8 mouse cellular contexts compared by ENCODE assay signal in genomic region chr8:84012499-84013165, GRCm38 (mm10). TPM values are rescaled to one million over a fixed set of nuclear protein-coding genes. Genes with fewer than 3 reads are reported as not detected.
DNase-seq lines count a peak whose midpoint lies in the region; ATAC-seq and TF ChIP-seq lines count a peak whose summit lies in the region.

No protein-coding gene starts in this region.

- H3K27me3 ChIP-seq in E14TG2a.4 (ENCODE audit: insufficient read depth, low read length) = peaks cover 43% of the 10 kb centered on the region
- peaks cover 53% of the 10 kb centered on the region for H3K27me3 ChIP-seq in hindbrain, embryonic 12.5 days
- H3K27me3 ChIP-seq in limb, embryonic 15.5 days = peaks cover 44% of the 10 kb centered on the region

- H3K4me3 ChIP-seq in E14TG2a.4 (replicated peaks; ENCODE audit: low read length) = peak overlapping the region; percentile 82
- H3K4me3 ChIP-seq in hindbrain, embryonic 12.5 days = peak overlapping the region; percentile 48
- H3K4me3 ChIP-seq in limb, embryonic 15.5 days = peak overlapping the region; percentile 53
- H3K4me3 ChIP-seq in olfactory bulb, adult 2 months (ENCODE audit: insufficient read depth, low read depth, low read length) = peak overlapping the region; percentile 18

- H3K4me1 ChIP-seq in E14TG2a.4 (replicated peaks; ENCODE audit: low read depth, low read length) = peaks cover 47% of the 10 kb centered on the region
- peaks cover 23% of the 10 kb centered on the region for H3K4me1 ChIP-seq in hindbrain, embryonic 12.5 days
- peaks cover 34% of the 10 kb centered on the region for H3K4me1 ChIP-seq in limb, embryonic 15.5 days
- H3K4me1 ChIP-seq in olfactory bulb, adult 2 months (ENCODE audit: control insufficient read depth, insufficient read depth, low read length) = peaks cover 24% of the 10 kb centered on the region

- H3K4me2 ChIP-seq in hindbrain, embryonic 12.5 days (replicated peaks) = peak overlapping the region; percentile 95
- H3K4me2 ChIP-seq in limb, embryonic 15.5 days = peak overlapping the region; percentile 99

- no peak for TF ChIP-seq POLR2A in olfactory bulb, adult 2 months (IDR thresholded peaks at IDR 0.05; ENCODE audit: insufficient read depth, low read depth, low read length)

- no peak overlapping the region for H3K27ac ChIP-seq in hindbrain, embryonic 12.5 days
- no peak overlapping the region for H3K27ac ChIP-seq in limb, embryonic 15.5 days
- no peak overlapping the region for H3K27ac ChIP-seq in olfactory bulb, adult 2 months (ENCODE audit: insufficient read depth, low read depth, low read length)

- peaks cover 4% of the 10 kb centered on the region for H3K9me3 ChIP-seq in E14TG2a.4 (ENCODE audit: low read length)
- H3K9me3 ChIP-seq in hindbrain, embryonic 12.5 days (replicated peaks) = no peaks in the 10 kb centered on the region
- no peaks in the 10 kb centered on the region for H3K9me3 ChIP-seq in limb, embryonic 15.5 days

- peak; percentile 11; the same call in 1 of the 2 replicates for ATAC-seq in common myeloid progenitor, adult 5-6 weeks (replicated peaks; ENCODE audit: low read depth, poor library complexity, severe bottlenecking)
- no peak for ATAC-seq in hindbrain, embryonic 12.5 days (ENCODE audit: low FRiP score)
- no peak for ATAC-seq in limb, embryonic 15.5 days (ENCODE audit: insufficient number of reproducible peaks, low FRiP score, low TSS enrichment, low read depth)

- no peaks in the 10 kb centered on the region for H3K36me3 ChIP-seq in E14TG2a.4 (ENCODE audit: insufficient read depth, low read length)
- no peaks in the 10 kb centered on the region for H3K36me3 ChIP-seq in hindbrain, embryonic 12.5 days
- H3K36me3 ChIP-seq in limb, embryonic 15.5 days = no peaks in the 10 kb centered on the region

- DNase-seq in layer of hippocampus, postnatal 10 days (ENCODE audit: low spot score in 2 of 2) = no peak
- DNase-seq in layer of hippocampus, postnatal 14 days (ENCODE audit: low spot score in 2 of 2) = no peak
- DNase-seq in gastrocnemius, postnatal 4 days (ENCODE audit: low spot score in 2 of 2) = no peak

- TF ChIP-seq CTCF in E14TG2a.4 (conservative IDR thresholded peaks at IDR 0.05; ENCODE audit: low read length) = no peak
- no peak for TF ChIP-seq CTCF in olfactory bulb, adult 2 months (IDR thresholded peaks at IDR 0.05; ENCODE audit: insufficient read depth, low read depth, low read length)

- no peak overlapping the region; the same call in 1 of the 2 replicates for H3K9ac ChIP-seq in hindbrain, embryonic 12.5 days
- H3K9ac ChIP-seq in limb, embryonic 15.5 days = peak overlapping the region; percentile 17; the same call in 1 of the 2 replicates

- 8% methylated on average over 35 of the region's 35 CpGs for WGBS in hindbrain, embryonic 12.5 days
- 10% methylated on average over 35 of the region's 35 CpGs for WGBS in limb, embryonic 15.5 days
- 26% methylated on average over 35 of the region's 35 CpGs for WGBS in olfactory bulb, adult 2 months

RNA-seq across cellular contexts. Expression of gene 2210011C24Rik, which starts 0.7 kb away (rescaled TPM):
- not detected in 2 replicates for total RNA-seq in common myeloid progenitor, adult 5-6 weeks (2017)
- not detected in 2 replicates for polyA plus RNA-seq in hindbrain, embryonic 12.5 days (2016; fragmentation: Nextera tagmentation; extraction: Ambion mirVana)
- 0.27 and 0.71 TPM in 2 replicates for polyA plus RNA-seq in limb, embryonic 15.5 days (2015; fragmentation: Nextera tagmentation; extraction: Ambion mirVana)
- not detected in 2 replicates for polyA plus RNA-seq in olfactory bulb, adult 2 months (2012; ENCODE audit: insufficient read depth, insufficient read length, low replicate concordance, missing spikeins)
- total RNA-seq in layer of hippocampus, postnatal 10 days (2021) = not detected
- 1 to 10 TPM; 2.5 to 2.8 TPM for total RNA-seq in layer of hippocampus, postnatal 14 days (2021)
- total RNA-seq in gastrocnemius, postnatal 4 days (2021) = 1 to 10 TPM in 1 of 2 experiments, under 1 TPM in 1; 0.65 to 1.2 TPM

RNA-seq across cellular contexts. Expression of gene Palm3, which starts 8.6 kb away (rescaled TPM):
- total RNA-seq in common myeloid progenitor, adult 5-6 weeks (2017) = not detected in 2 replicates
- 8.6 and 10.9 TPM in 2 replicates for polyA plus RNA-seq in hindbrain, embryonic 12.5 days (2016; fragmentation: Nextera tagmentation; extraction: Ambion mirVana)
- polyA plus RNA-seq in limb, embryonic 15.5 days (2015; fragmentation: Nextera tagmentation; extraction: Ambion mirVana) = 5.4 and 5.5 TPM in 2 replicates
- polyA plus RNA-seq in olfactory bulb, adult 2 months (2012; ENCODE audit: insufficient read depth, insufficient read length, low replicate concordance, missing spikeins) = not detected in 2 replicates
- total RNA-seq in layer of hippocampus, postnatal 10 days (2021) = 10 to 100 TPM; 11.2 to 13.5 TPM
- 1 to 10 TPM; 4.1 to 7.9 TPM for total RNA-seq in layer of hippocampus, postnatal 14 days (2021)
- 1 to 10 TPM; 1.1 to 2.2 TPM for total RNA-seq in gastrocnemius, postnatal 4 days (2021)

RNA-seq across cellular contexts. Expression of gene 1700067K01Rik, which starts 11.3 kb away (rescaled TPM):
- total RNA-seq in common myeloid progenitor, adult 5-6 weeks (2017) = 1.4 TPM in 1 of 2 replicates, not detected in the other
- polyA plus RNA-seq in hindbrain, embryonic 12.5 days (2016; fragmentation: Nextera tagmentation; extraction: Ambion mirVana) = 0.89 and 1.5 TPM in 2 replicates
- polyA plus RNA-seq in limb, embryonic 15.5 days (2015; fragmentation: Nextera tagmentation; extraction: Ambion mirVana) = 0.58 and 1.00 TPM in 2 replicates
- polyA plus RNA-seq in olfactory bulb, adult 2 months (2012; ENCODE audit: insufficient read depth, insufficient read length, low replicate concordance, missing spikeins) = not detected in 2 replicates
- total RNA-seq in layer of hippocampus, postnatal 10 days (2021) = under 1 TPM; 0.49 to 0.66 TPM
- total RNA-seq in layer of hippocampus, postnatal 14 days (2021) = 1 to 10 TPM in 1 of 2 experiments, under 1 TPM in 1; 0.39 to 1.2 TPM
- total RNA-seq in gastrocnemius, postnatal 4 days (2021) = under 1 TPM in 1 of 2 experiments, not detected in 1; 0.44 TPM

RNA-seq across cellular contexts. Expression of gene Samd1, which starts 15.2 kb away (rescaled TPM):
- 42.2 and 48.2 TPM in 2 replicates for total RNA-seq in common myeloid progenitor, adult 5-6 weeks (2017)
- 8.5 and 9.8 TPM in 2 replicates for polyA plus RNA-seq in hindbrain, embryonic 12.5 days (2016; fragmentation: Nextera tagmentation; extraction: Ambion mirVana)
- 8.8 and 10.6 TPM in 2 replicates for polyA plus RNA-seq in limb, embryonic 15.5 days (2015; fragmentation: Nextera tagmentation; extraction: Ambion mirVana)
- polyA plus RNA-seq in olfactory bulb, adult 2 months (2012; ENCODE audit: insufficient read depth, insufficient read length, low replicate concordance, missing spikeins) = not detected in 2 replicates
- total RNA-seq in layer of hippocampus, postnatal 10 days (2021) = 10 to 100 TPM; 54.1 to 56.4 TPM
- total RNA-seq in layer of hippocampus, postnatal 14 days (2021) = 10 to 100 TPM; 51.0 to 52.7 TPM
- 10 to 100 TPM; 40.7 to 44.4 TPM for total RNA-seq in gastrocnemius, postnatal 4 days (2021)

RNA-seq across cellular contexts. Expression of gene Il27ra, which starts 29.8 kb away (rescaled TPM):
- total RNA-seq in common myeloid progenitor, adult 5-6 weeks (2017) = 5.5 and 7.5 TPM in 2 replicates
- 0.14 and 0.33 TPM in 2 replicates for polyA plus RNA-seq in hindbrain, embryonic 12.5 days (2016; fragmentation: Nextera tagmentation; extraction: Ambion mirVana)
- 1.7 and 2.2 TPM in 2 replicates for polyA plus RNA-seq in limb, embryonic 15.5 days (2015; fragmentation: Nextera tagmentation; extraction: Ambion mirVana)
- polyA plus RNA-seq in olfactory bulb, adult 2 months (2012; ENCODE audit: insufficient read depth, insufficient read length, low replicate concordance, missing spikeins) = not detected in 2 replicates
- 1 to 10 TPM; 1.4 to 1.7 TPM for total RNA-seq in layer of hippocampus, postnatal 10 days (2021)
- 1 to 10 TPM; 1.6 to 1.8 TPM for total RNA-seq in layer of hippocampus, postnatal 14 days (2021)
- total RNA-seq in gastrocnemius, postnatal 4 days (2021) = 1 to 10 TPM in 1 of 2 experiments, under 1 TPM in 1; 0.93 to 1.4 TPM

Comparison
In these comparisons a context has a peak if more than half of its experiments do, and no peak if none do; other contexts are left out.
1. H3K4me3 ChIP-seq: peak in every context shown above with its lines; median percentile 82 in E14TG2a.4; 53 in limb, embryonic 15.5 days; 48 in hindbrain, embryonic 12.5 days; 18 in olfactory bulb, adult 2 months.